Mouse (Mus musculus) forebrain, embryonic 15.5 days (tissue): ENCODE results near the gene Fndc5. TPM values are rescaled to one million over a fixed set of nuclear protein-coding genes. Genes with fewer than 3 reads are reported as not detected.

Experiments
- ATAC-seq: fragments of 200-750 bp; cut with Nextera tagmentation; replicated peaks from 2 replicates; pipeline ENCODE4 v1.8.0; 2017; ENCODE audit warnings: mild to moderate bottlenecking, moderate TSS enrichment, moderate library complexity
- H3K27ac ChIP-seq: fragments of 300-500 bp; sonication (generic); replicated peaks from 2 replicates; pipeline ENCODE4 v1.5.1; 2015; ENCODE audit warnings: mild to moderate bottlenecking, inconsistent platforms
- H3K27me3 ChIP-seq: fragments of 300-500 bp; sonication (generic); 2 replicates; pipeline ENCODE4 v1.6.1; 2015; ENCODE audit warnings: inconsistent platforms
- H3K36me3 ChIP-seq: fragments of 300-500 bp; sonication (generic); 2 replicates; pipeline ENCODE4 v1.6.1; 2015; ENCODE audit warnings: mild to moderate bottlenecking, inconsistent platforms
- H3K4me1 ChIP-seq: fragments of 300-500 bp; sonication (generic); 2 replicates; pipeline ENCODE4 v1.6.1; 2015; ENCODE audit warnings: inconsistent platforms
- H3K4me2 ChIP-seq: fragments of 300-500 bp; sonication (generic); replicated peaks from 2 replicates; pipeline ENCODE4 v1.6.1; 2015; ENCODE audit warnings: mild to moderate bottlenecking, inconsistent platforms
- H3K4me3 ChIP-seq: fragments of 300-500 bp; sonication (generic); 2 replicates; pipeline ENCODE4 v1.5.1; 2015; ENCODE audit warnings: mild to moderate bottlenecking, inconsistent platforms
- H3K9ac ChIP-seq: fragments of 300-500 bp; sonication (generic); replicated peaks from 2 replicates; pipeline ENCODE4 v1.6.1; 2015; ENCODE audit warnings: mild to moderate bottlenecking, inconsistent platforms
- H3K9me3 ChIP-seq: fragments of 300-500 bp; sonication (generic); 2 replicates; pipeline ENCODE4 v1.6.1; 2016; ENCODE audit warnings: inconsistent platforms
- WGBS: fragments of 180-500 bp; shearing (Covaris S2); methylation state at CpG from one replicate; pipeline ENCODE4 v1.1.7; 2015; ENCODE audit warnings: mixed read lengths; 5-methylcytosine and 5-hydroxymethylcytosine counted together
- polyA plus RNA-seq: library from polyadenylated mRNA; unstranded; fragments of >200 nt; fragmentation: Nextera tagmentation; extraction: Ambion mirVana; gene quantifications from 2 replicates; pipeline ENCODE4 v1.2.1, GENCODE M21; 2015

Gene Fndc5
- 2.6 and 2.8 TPM in 2 replicates for polyA plus RNA-seq

DNA sequence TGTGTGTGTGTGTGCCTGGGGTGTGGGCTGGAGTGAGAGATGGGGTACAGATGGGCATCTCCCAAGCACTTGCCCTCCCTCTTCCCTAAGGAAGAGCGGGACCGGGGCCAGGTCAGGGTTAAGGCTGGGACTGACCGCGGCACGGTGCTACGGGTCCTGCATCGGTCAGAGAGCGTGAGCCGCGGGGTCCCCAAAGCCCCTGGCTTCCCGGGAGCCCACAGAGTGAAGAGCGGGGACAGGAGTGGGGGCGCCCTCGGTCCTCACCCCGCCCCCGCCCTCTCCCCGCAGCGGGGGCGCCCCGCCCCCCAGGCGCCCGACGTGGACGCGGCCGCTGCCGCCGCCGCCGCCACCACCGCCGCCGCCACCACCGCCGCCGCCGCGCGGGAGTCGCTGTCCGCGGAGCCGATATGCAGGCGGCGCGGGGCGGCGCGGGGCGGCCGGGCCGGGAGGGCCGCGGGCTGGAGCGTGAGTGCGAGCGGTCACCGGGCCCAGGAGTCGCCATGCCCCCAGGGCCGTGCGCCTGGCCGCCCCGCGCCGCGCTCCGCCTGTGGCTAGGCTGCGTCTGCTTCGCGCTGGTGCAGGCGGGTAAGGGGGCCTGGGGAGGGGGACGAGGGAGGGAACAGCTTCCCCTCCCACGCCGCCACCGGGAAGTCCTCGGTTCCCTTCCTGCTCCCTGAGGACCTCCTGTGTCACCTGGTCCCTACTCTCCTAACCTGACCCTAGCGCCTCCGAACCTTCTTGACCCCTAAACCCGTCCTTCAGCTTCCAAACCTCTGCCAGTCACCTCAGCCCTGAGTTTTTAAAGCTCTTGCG lies at the start of gene Fndc5:
Gene Fndc5, plus strand, starts transcription at position 421 of the 813 bp plus-strand sequence.
- Histone ChIP-seq H3K27ac (no peak within 1 kb of the TSS), H3K27me3 (peaks cover 22% of the 10 kb centered on the region), H3K4me3 (peak within 1 kb of the TSS; percentile 54), H3K4me2 (peak within 1 kb of the TSS; percentile 92), H3K9me3 (no peaks in the 10 kb centered on the region), H3K9ac (peak within 1 kb of the TSS; percentile 67), H3K4me1 (peaks cover 19% of the 10 kb centered on the region), H3K36me3 (no peaks in the 10 kb centered on the region)
- ATAC-seq, result 0 out of 2 replicates have a peak, but pooled peaks have one; percentile 7
- WGBS, result 2% methylated on average over 30 of the region's 80 CpGs

DNA sequence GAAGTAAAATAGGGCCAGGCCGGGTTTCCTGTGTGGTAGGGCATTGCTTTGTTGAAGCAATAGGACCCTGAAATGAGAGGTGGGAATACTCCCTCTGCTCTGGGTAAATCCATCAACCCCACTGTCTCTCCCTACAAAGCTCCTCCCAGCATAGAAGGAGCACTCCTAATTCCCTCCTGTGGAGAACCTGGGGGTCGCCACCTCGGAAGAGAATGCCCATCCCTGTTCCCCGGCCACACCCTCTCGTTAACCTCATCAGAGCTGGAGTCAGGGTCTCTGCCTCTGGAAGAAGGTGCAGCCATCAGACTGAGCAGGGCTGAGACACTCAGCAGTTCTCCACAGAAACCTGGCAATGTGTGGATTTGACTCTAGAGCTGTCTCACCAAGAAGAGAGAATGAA lies 48.9 kb upstream of the Fndc5 start:
- Histone ChIP-seq H3K36me3 (peaks cover 18% of the 10 kb centered on the region), H3K9me3 (no peaks in the 10 kb centered on the region), H3K27ac (no peak overlapping the region), H3K4me2 (no peak overlapping the region), H3K9ac (no peak overlapping the region), H3K27me3 (no peaks in the 10 kb centered on the region), H3K4me3 (no peak overlapping the region), H3K4me1 (no peaks in the 10 kb centered on the region)
- ATAC-seq, result no peak
- WGBS, result 42% methylated on average over 5 of the region's 5 CpGs

DNA sequence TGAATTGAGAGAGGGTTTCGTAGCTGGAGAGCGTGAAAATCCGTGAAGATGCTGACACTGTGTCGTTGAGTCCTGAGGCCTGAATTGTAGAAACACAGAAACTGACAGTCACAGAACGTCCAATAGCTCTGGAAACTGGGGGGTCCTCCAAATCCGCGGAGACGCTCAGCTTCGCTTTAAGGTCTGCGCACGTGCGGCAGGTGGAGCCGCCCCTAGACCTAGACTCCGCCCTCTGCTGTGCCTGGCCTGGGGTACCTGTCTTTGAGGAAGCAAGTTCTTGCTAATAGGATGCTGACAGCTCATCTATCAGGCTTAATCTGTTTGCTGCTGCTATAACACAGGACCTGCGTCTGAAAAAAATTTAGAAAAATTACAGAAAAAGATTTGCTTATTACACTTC lies 41.5 kb upstream of the Fndc5 start:
- Histone ChIP-seq H3K27ac (no peak overlapping the region), H3K27me3 (no peaks in the 10 kb centered on the region), H3K9ac (no peak overlapping the region), H3K4me2 (no peak overlapping the region), H3K4me3 (no peak overlapping the region), H3K4me1 (no peaks in the 10 kb centered on the region), H3K9me3 (no peaks in the 10 kb centered on the region), H3K36me3 (no peaks in the 10 kb centered on the region)
- WGBS, result 35% methylated on average over 15 of the region's 15 CpGs
- ATAC-seq, result no peak

DNA sequence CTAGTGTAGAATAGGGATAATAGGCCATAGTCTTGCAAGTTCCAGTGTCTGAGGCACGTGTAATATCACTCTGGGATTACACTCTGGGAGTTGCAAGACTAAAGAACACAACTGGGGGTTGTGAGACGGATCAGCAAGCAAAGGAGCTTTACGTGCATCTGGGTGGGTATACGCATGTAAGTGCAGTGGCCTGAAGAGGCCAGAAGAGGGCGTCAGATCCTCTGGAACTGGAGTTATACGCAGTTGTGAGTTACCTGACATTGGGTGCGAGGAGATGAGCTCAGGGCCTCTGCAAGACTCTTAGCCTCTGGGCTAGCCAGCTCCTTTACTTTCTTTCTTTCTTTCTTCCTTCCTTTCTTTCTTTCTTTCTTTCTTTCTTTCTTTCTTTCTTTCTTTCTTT lies 39.8 kb upstream of the Fndc5 start:
- 80% methylated on average over 7 of the region's 7 CpGs for WGBS
- Histone ChIP-seq H3K9me3 (no peaks in the 10 kb centered on the region), H3K4me3 (no peak overlapping the region), H3K4me1 (no peaks in the 10 kb centered on the region), H3K36me3 (no peaks in the 10 kb centered on the region), H3K4me2 (no peak overlapping the region), H3K27ac (no peak overlapping the region), H3K9ac (no peak overlapping the region), H3K27me3 (no peaks in the 10 kb centered on the region)
- no peak for ATAC-seq

DNA sequence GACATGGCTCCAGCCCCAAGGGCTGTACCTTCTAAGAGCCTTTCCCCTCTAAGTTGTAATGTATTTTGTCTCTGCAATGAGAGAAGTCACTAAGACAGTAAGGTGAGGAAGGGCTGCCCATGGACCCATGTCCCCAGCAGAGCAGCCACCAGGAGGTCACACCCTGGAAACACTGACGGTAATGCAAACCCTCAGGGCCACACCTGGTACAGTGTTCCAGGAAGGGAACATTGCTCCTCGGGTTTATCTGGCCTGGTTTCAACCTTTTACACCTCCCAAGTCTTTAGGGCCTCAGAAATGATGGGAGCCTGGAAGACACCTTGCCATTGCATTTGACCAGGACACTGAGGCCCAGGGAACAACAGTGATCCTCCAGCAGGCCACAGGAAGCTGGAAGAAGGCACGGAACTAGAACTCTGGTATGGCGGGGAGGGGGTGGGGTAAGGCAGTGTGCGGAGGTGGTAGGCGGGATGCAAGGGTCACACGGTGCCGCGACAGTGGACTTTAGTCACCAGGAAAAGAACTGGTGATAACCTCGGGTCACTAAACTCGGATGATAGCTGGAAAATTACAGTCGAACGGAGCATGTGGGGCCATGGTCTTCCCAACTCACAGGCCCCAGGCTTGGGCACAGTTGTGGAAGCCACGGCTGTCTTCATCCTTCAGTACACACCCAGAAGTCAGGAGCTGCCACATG lies 34.5 kb upstream of the Fndc5 start:
- no peak overlapping the region for H3K27ac ChIP-seq
- H3K9ac ChIP-seq, result no peak overlapping the region
- no peaks in the 10 kb centered on the region for H3K36me3 ChIP-seq
- no peaks in the 10 kb centered on the region for H3K9me3 ChIP-seq
- no peak for ATAC-seq
- H3K4me2 ChIP-seq, result no peak overlapping the region
- 86% methylated on average over 14 of the region's 14 CpGs for WGBS
- H3K4me3 ChIP-seq, result no peak overlapping the region
- H3K27me3 ChIP-seq, result peaks cover 35% of the 10 kb centered on the region
- peaks cover 5% of the 10 kb centered on the region for H3K4me1 ChIP-seq

DNA sequence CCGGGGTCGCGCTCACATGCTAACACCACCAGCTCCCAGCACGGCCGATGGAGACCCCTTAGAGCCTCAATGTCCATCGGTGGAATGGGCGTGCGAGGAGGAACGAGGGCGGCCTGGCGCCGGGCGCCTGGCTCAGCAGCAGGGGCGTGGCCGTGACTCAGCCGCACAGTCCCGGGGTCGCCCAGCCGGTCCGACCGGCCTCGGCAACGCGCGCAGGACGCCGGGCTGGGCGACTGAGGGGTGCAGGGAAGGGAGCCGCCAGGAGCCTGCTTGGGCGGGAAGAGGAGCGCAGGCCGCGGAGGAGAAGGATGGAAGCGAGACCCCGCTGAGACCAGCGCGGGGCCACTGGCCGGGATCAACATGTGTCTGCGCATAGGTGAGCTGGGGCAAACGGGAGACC lies 31.4 kb upstream of the Fndc5 start, which contains the start of gene Tmem54:
Gene Tmem54, plus strand, starts transcription at position 193 of the 400 bp plus-strand sequence.
- H3K36me3 ChIP-seq, result no peaks in the 10 kb centered on the region
- peak within 1 kb of the TSS; percentile 20 for H3K4me3 ChIP-seq
- no peak within 1 kb of the TSS for H3K27ac ChIP-seq
- H3K4me2 ChIP-seq, result peak within 1 kb of the TSS; percentile 39
- no peak for ATAC-seq
- no peak within 1 kb of the TSS for H3K9ac ChIP-seq
- peaks cover 35% of the 10 kb centered on the region for H3K27me3 ChIP-seq
- no peaks in the 10 kb centered on the region for H3K9me3 ChIP-seq
- 2% methylated on average over 39 of the region's 40 CpGs for WGBS
- peaks cover 5% of the 10 kb centered on the region for H3K4me1 ChIP-seq

DNA sequence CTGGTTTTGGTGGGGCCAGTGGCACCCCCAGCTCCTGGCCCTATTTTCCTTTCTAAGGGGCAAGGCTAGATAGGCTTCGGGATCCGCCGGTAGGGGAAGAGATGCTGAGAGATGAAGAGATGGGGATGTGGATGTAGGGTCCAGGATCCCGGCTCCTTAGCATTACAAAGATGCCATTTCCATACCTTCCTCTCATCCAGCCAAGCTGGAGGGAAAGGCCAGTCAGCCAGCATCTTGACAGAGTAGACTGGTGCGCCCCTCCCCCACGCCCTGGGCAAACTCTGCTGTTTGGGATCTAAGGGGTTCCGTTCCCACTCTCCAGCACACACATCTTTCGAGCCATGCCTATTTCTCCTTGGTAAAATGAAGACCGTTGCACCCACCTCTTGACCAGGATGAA lies 30.7 kb upstream of the Fndc5 start:
- Histone ChIP-seq H3K9ac (no peak overlapping the region), H3K4me1 (peaks cover 5% of the 10 kb centered on the region), H3K4me2 (no peak overlapping the region), H3K27me3 (peaks cover 35% of the 10 kb centered on the region), H3K36me3 (no peaks in the 10 kb centered on the region), H3K27ac (no peak overlapping the region), H3K4me3 (no peak overlapping the region), H3K9me3 (no peaks in the 10 kb centered on the region)
- WGBS, result 22% methylated on average over 9 of the region's 9 CpGs
- ATAC-seq, result no peak

DNA sequence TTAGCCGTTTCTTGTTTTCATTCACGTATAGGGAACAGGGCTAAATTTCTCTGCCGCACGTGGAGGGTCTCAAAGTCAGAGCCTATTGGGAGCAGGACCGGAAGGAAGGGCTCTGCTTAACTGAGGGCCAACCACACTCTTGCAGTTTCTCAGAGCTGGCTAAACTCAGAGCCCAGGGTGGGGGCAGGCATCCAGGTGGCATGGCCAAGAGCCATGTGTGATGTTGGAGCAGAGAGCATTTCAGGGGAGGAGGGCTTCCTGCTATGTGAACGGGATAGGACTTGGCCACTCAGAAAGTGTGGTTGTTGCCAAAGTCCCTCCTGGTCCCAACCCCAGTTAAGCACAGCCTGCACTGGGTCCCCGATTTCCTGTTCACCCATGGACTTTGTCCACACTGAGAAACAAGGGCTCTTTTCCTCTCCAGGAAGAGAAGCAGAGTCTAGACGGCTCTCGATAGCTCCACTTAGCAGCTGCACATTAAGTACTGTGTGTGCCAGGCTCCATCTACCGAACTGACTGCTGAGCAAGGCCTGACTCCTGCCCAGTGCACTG lies 29.4 kb upstream of the Fndc5 start:
- Histone ChIP-seq H3K4me2 (no peak overlapping the region), H3K36me3 (no peaks in the 10 kb centered on the region), H3K9me3 (no peaks in the 10 kb centered on the region), H3K4me1 (peaks cover 9% of the 10 kb centered on the region), H3K27me3 (peaks cover 35% of the 10 kb centered on the region), H3K4me3 (no peak overlapping the region), H3K27ac (no peak overlapping the region), H3K9ac (no peak overlapping the region)
- ATAC-seq, result no peak
- WGBS, result 70% methylated on average over 10 of the region's 10 CpGs

DNA sequence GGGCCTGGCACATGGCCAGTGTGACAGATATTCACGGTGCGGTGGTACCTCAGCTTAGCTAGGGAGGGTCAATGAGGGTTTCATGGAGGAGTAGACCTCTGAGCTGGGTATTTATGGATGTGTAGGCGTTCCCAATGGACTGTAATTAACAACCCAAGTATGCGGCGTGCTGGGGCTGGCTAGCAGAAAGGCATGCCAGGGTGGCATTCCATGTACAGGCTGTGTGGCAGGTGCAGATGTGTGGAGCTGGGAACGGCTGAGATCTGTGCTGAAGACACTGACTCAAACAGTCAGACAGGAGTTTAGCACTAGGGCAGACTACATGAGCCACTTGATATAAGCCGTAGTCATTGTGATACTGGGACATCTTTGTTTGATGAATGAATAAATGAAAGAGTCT lies 28.2 kb upstream of the Fndc5 start:
- H3K4me3 ChIP-seq, result no peak overlapping the region
- no peak overlapping the region for H3K4me2 ChIP-seq
- no peaks in the 10 kb centered on the region for H3K36me3 ChIP-seq
- H3K9me3 ChIP-seq, result no peaks in the 10 kb centered on the region
- H3K9ac ChIP-seq, result no peak overlapping the region
- 75% methylated on average over 7 of the region's 7 CpGs for whole genome bisulfite sequencing
- H3K27me3 ChIP-seq, result peaks cover 31% of the 10 kb centered on the region
- ATAC-seq, result no peak
- no peak overlapping the region for H3K27ac ChIP-seq
- H3K4me1 ChIP-seq, result peaks cover 17% of the 10 kb centered on the region

DNA sequence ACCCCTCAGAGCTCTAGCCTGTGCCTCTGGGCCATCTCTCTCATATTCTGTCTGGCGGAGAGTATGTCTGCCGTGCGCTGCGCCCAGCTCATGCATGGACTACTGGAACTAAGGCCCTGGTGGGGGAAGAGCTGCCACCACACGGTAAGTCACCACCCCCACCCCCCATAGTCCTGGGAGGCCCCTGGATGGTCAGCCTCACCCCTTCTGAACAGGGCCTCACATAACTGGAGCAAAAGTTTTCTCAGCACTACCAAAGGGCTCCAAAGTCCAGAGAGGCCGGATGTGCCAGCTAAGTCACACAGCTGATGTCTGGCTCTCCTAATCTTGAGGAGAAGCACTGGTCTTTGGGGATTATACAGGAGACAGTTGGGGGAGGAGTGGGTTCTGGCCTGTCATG lies 26.0 kb upstream of the Fndc5 start:
- H3K4me2 ChIP-seq, result no peak overlapping the region
- H3K27me3 ChIP-seq, result peaks cover 10% of the 10 kb centered on the region
- H3K9me3 ChIP-seq, result no peaks in the 10 kb centered on the region
- H3K36me3 ChIP-seq, result no peaks in the 10 kb centered on the region
- no peak overlapping the region for H3K27ac ChIP-seq
- H3K4me3 ChIP-seq, result no peak overlapping the region
- peaks cover 15% of the 10 kb centered on the region for H3K4me1 ChIP-seq
- H3K9ac ChIP-seq, result no peak overlapping the region
- ATAC-seq, result no peak
- WGBS, result 94% methylated on average over 6 of the region's 6 CpGs

DNA sequence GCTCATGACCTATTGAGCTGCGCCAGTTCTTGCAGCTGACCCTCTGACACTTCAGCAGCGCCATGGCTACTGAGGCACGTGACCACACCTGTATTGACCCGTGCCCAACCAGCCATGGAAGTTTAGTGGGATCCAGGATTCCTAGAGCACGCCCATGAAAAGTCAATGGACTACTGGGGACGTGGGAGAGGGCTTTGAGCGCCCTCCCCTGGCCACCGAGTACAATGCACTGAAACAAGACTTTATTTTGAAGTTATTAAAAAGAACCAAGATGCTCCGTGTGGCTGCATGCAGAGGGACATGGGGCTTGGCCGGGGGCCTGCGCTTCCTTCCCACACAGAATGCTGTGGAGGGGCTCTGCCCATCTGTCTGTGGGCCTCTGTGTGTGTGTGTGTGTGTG lies 25.4 kb upstream of the Fndc5 start:
- 56% methylated on average over 11 of the region's 11 CpGs for WGBS
- H3K4me3 ChIP-seq, result no peak overlapping the region

DNA sequence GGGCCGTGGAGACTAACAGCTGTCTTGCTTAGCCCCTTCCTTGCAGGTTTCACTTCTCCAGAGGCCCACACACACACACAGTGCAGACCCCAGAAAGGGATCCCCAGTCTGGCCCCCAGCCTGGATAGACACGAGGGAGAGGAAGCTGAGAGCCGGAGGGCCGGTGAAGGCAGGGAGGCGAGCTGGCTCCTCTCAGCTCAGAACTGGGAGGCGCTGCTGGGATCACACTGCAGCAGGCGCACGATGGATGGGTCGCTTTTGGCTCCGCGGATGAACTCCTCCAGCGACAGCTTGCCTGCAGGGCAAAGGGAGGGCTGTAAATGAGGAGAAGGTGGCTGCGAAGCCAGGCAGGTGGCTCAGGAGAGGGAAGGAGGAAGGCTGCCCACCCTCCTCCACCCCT lies 24.6 kb upstream of the Fndc5 start:
- Histone ChIP-seq H3K27ac (no peak overlapping the region), H3K4me1 (peaks cover 15% of the 10 kb centered on the region), H3K9ac (no peak overlapping the region), H3K4me2 (no peak overlapping the region), H3K9me3 (no peaks in the 10 kb centered on the region), H3K36me3 (no peaks in the 10 kb centered on the region), H3K27me3 (no peaks in the 10 kb centered on the region), H3K4me3 (no peak overlapping the region)
- 67% methylated on average over 13 of the region's 13 CpGs for WGBS
- ATAC-seq, result no peak

More for the DNA sequence above, 25.4 kb upstream of the Fndc5 start:
- no peak overlapping the region for H3K27ac ChIP-seq
- H3K9ac ChIP-seq, result no peak overlapping the region
- no peaks in the 10 kb centered on the region for H3K9me3 ChIP-seq
- no peak overlapping the region for H3K4me2 ChIP-seq
- ATAC-seq, result no peak
- peaks cover 15% of the 10 kb centered on the region for H3K4me1 ChIP-seq
- H3K36me3 ChIP-seq, result no peaks in the 10 kb centered on the region
- H3K27me3 ChIP-seq, result peaks cover 5% of the 10 kb centered on the region
